Mouse (Mus musculus) T-cell, adult 2 months (primary cell): ENCODE data around the gene Ctso.

ENCODE experiments used
- DNase-seq: peaks from one replicate; pipeline ENCODE4 v3.0.0; 2022; ENCODE audit warnings: low spot score

Gene Ctso

DNA sequence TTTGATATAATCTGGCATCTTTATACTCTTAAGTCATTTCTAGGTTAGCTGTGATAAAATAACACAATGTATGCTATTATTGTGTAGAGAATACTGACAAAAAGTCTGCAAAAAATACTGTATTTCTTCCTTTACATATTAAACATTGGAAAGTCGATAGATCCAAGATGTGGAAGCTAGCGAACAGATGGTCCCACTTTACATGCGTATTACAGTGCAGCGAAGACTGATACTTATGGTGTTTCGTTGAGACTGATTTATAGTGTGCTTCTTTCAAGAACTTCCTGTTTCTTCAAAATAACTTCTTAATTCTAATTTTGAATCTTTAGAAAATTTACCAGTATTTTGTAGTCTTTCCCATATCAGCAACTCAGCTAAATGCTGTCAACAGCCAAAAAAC is 25.1 kb downstream of the Ctso start:
- DNase-seq: no peak

DNA sequence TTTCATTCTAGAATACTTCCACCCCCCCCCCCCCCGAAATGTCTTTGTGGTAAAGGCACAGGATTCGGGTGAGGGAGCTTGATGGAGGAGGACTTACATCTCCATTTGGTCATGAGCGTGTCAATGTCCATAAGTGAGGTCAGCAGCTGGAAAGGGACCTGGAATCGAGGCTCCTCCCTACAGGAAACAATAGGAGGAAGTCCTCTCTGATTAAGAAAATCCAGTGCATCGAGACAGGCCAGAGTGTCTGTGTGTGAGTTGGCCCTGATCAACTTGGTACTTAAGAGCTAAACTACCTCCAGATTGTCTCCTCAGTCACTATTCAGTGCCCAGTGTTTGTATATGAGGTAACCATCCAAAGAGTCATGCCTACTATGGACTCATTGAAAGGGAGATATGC is 28.9 kb downstream of the Ctso start:
- no peak for DNase-seq

DNA sequence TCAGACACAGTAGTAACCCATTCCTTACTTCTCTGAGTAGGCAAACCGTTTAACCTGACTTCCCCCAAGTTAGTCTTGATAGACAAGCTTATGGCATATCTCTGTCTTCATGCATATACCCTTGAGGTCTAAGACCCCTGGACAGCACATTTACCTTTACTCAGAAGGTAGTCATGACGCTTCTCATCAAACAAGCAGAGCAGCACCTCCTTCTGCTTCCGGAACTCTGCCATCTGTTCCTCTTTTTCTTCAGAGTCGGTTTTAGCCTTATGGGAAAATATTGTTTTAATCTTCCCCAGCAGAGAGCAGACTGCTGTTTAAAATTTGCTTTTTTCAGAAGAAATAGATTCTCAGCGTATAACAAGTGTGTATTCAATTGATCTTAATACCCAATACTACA is 31.4 kb downstream of the Ctso start:
- no peak for DNase-seq

DNA sequence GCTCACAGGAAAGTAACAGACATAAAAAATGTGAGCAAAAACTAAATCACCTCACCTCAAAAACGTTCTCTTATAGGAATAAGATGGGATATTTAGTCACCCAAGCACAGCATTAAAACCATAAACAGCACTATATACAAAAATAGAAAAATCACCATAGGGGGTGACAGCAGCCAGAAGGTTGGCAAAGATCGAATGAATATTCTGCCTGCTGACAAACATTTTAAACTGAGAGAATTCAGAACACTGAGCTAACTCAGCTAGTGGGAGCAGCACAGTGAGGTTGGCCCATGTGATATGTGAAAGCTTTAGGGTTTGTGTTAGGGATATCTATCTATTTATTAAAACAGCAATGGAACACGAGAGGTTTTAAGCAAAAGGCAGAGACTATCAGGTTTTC is 32.2 kb downstream of the Ctso start:
- DNase-seq: no peak

GRCm38 (mm10) chr3:81975607-81976006 is 43.2 kb downstream of the Ctso start:
- no peak for DNase-seq

DNA sequence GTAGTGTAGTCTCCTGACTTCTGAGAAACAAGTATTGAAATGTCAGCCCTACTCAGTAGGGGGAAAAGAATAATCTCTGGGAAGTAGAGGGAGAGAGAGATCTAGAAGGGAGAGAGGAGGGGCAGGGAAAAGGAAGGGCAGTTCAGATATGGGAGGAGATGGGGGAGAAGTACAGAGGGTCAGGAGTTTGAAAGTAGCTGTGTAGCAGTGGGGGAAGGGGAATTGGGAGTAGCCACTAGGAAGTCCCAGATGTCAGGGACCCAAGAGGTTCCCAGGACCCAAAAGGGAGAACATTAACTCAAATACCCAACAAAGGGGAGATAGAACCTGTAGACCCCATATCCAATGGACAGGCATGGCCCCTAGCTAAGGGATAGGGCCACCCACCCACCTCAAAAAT is 43.7 kb downstream of the Ctso start, which contains the start of gene Tdo2:
Gene Tdo2 (minus strand): TSS at position 101 of the 400 bp plus-strand sequence.
- DNase-seq: no peak

GRCm38 (mm10) chr3:81981576-81981975 is 49.2 kb downstream of the Ctso start:
- no peak for DNase-seq

DNA sequence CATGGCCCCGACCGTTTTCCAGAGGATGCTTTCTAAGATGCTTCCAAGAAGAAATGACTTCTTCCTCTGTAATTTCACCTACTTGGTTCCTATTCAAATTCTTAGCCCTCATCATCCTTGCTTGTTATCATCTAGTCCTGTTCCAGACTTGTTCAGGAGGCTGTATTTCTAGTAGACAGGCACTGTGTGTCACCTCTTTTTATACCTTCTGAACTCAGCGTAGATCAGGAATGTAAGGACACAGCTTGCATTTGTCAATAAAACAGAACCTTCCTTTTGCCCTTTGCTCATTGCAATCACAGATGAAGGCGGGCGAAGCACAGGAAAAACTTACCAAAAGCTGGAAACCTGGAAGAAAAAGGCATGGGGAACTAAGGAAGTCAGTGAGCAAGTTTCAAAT is 49.6 kb downstream of the Ctso start, which contains the start of gene Asic5:
Gene Asic5 (plus strand): TSS at position 301 of the 400 bp plus-strand sequence.
- no peak for DNase-seq

DNA sequence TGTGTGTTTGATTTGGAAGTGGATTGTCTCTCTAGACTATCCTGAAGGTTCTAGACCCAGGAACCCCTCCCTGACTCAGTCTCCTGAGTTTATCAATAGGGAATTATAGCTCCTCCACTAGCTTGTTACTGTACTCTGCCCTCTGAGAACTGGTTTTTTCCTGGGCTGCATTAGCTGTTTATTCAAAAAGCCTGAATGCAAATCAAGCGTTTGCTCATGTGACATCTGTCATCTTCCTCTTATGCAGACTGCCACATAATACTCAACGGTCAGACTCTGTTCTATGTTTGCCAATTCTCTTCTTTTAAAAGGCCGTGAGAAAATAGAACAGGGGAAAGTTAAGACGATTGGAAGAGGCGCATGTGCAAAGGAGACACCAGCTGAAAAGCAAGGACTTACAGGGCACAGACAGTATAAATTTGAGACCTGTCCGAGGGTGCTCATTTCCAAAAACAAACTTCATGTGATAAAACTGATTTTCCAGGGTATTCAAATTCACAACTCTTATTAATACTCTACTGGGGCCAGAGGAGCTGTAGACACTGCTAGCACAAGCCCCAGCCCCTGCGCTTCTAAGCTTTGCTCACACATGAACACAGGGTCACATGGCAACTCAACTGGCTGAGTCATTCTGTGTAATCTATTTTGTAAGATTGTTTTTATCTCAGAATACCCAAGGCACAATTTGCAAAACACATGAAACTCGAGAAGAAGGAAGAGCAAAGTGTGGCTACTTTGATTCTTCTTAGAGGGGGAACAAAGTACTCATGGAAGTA is 50.9 kb downstream of the Ctso start:
- DNase-seq: no peak

- no peak for DNase-seq
Measured at GRCm38 (mm10) chr3:81985100-81985499, 52.7 kb downstream of the Ctso start.

GRCm38 (mm10) chr3:81986103-81986502 is 53.7 kb downstream of the Ctso start:
- DNase-seq: no peak

DNA sequence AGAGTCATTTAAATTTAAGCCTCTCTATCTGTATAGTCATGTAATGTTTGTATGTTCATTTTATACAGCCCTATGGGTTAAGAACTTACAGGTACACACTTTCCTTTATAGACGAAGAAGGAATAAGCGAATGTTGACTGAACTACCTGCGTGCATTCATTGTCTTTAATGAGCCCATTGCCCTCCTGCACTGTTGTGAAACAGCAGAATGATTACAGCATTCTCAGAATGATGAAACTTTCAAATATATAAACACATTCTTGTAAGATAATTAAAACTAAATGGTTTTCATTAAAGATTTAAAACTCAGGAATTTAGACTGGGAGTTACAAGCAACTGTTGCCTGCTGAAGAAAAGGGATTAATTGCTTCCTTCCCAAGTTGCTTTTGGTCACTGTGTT is 55.2 kb downstream of the Ctso start:
- no peak for DNase-seq

GRCm38 (mm10) chr3:81989692-81990141 is 57.3 kb downstream of the Ctso start:
- DNase-seq: no peak

DNA sequence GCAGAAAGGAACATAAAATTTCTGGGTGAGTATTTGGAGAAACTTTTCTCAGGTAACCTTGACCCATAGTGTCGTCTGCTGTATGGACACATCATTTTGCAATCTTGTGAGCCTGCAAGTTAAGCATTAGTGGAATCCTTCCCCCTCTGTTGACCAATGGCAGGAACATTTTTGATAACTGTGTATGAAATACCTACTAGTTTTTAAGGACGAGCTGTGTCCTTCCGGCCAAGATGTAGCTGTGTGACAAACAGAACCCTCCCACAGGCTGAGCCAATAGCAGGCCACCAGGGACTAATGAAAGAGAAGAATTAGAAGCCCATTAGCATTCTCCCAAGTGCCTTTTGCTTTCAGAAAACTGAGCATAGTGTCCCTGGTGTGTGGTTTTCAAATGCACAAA is 58.1 kb downstream of the Ctso start:
- no peak for DNase-seq

DNA sequence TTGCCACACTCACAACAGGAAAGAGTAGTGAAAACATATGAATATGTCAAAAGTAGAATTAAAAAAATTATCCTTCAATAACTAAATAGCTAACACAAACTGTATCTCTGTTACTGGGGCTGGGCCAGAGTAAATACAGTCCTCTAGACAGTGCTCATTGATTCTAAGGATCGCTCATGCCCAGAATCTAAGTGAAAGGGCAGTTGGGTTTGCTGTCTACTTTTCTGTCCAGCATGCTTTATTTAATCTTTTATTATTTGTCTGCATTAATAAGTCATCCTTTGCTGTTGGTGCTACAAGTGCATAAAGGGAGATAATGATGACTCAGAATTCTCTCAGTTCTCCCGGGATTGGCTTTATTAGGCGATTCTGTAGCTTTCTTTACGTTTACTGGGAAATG is 63.0 kb downstream of the Ctso start:
- no peak for DNase-seq

- DNase-seq: no peak
Measured at GRCm38 (mm10) chr3:81995988-81996387, 63.6 kb downstream of the Ctso start.
